In genomic region chr15:25877798-25878197, GRCm38 (mm10) we compare ENCODE assay signal across 12 mouse cellular contexts. TPM values are rescaled to one million over a fixed set of nuclear protein-coding genes. Genes with fewer than 3 reads are reported as not detected.
DNase-seq lines count a peak whose midpoint lies in the region; ATAC-seq and TF ChIP-seq lines count a peak whose summit lies in the region.
"Had no signal": no experiment of that assay in that cellular context is flagged by ENCODE, and none has a peak within 500 bp of the region (broad histone marks: within the 10 kb centered on the region; RNA-seq: fewer than 3 reads in every experiment).

No protein-coding gene starts in this region.

- 31% methylated on average over 7 of the region's 7 CpGs for WGBS in hindbrain, embryonic 11.5 days
- 31% methylated on average over 7 of the region's 7 CpGs for WGBS in hindbrain, embryonic 12.5 days
- WGBS in embryonic facial prominence, embryonic 14.5 days: 45% methylated on average over 7 of the region's 7 CpGs
- 44% methylated on average over 7 of the region's 7 CpGs for WGBS in midbrain, postnatal 0 days

- no peaks in the 10 kb centered on the region for H3K9me3 ChIP-seq in hindbrain, embryonic 11.5 days (ENCODE audit: control insufficient read depth, low read length)
- H3K9me3 ChIP-seq in hindbrain, embryonic 12.5 days (replicated peaks): no peaks in the 10 kb centered on the region
- H3K9me3 ChIP-seq in embryonic facial prominence, embryonic 14.5 days (ENCODE audit: control insufficient read depth, low read length): no peaks in the 10 kb centered on the region
- H3K9me3 ChIP-seq in midbrain, postnatal 0 days (ENCODE audit: low read length): no peaks in the 10 kb centered on the region
- H3K9me3 ChIP-seq: liver, embryonic 15.5 days; megakaryocyte, embryonic 14.5 days had no signal

- H3K27ac ChIP-seq in hindbrain, embryonic 11.5 days (ENCODE audit: low read depth, low read length): no peak overlapping the region
- H3K27ac ChIP-seq in hindbrain, embryonic 12.5 days: no peak overlapping the region
- H3K27ac ChIP-seq in embryonic facial prominence, embryonic 14.5 days (replicated peaks; ENCODE audit: low read depth, low read length): no peak overlapping the region
- no peak overlapping the region for H3K27ac ChIP-seq in midbrain, postnatal 0 days (ENCODE audit: low read depth, low read length)
- H3K27ac ChIP-seq: liver, embryonic 15.5 days had no signal

- no peaks in the 10 kb centered on the region for H3K4me1 ChIP-seq in hindbrain, embryonic 11.5 days (replicated peaks; ENCODE audit: control insufficient read depth, insufficient read depth, low read length)
- H3K4me1 ChIP-seq in hindbrain, embryonic 12.5 days: peaks cover 13% of the 10 kb centered on the region
- peaks cover 2% of the 10 kb centered on the region; the same call in 1 of the 2 replicates for H3K4me1 ChIP-seq in embryonic facial prominence, embryonic 14.5 days (ENCODE audit: control insufficient read depth, insufficient read depth, low read length)
- H3K4me1 ChIP-seq in midbrain, postnatal 0 days (ENCODE audit: insufficient read depth, low read length): no peaks in the 10 kb centered on the region
- H3K4me1 ChIP-seq: liver, embryonic 15.5 days had no signal

- DNase-seq in hindbrain, embryonic 11.5 days (ENCODE audit: low spot score): peak; percentile 45
- peak; percentile 82 for DNase-seq in Muller cell, postnatal 12 days (ENCODE audit: inconsistent ontology term)
- DNase-seq in embryonic facial prominence, embryonic 14.5 days (ENCODE audit: low spot score): peak; percentile 42
- peak; percentile 24 for DNase-seq in midbrain, postnatal 0 days (ENCODE audit: low spot score)
- no peak for DNase-seq in urinary bladder, postnatal 25 days (ENCODE audit: low spot score)
- no peak for DNase-seq in yolk sac, embryonic 10.5 days (ENCODE audit: low spot score)
- DNase-seq in thymus, postnatal 36 days: no peak
- DNase-seq: heart, postnatal 4 days had no signal

- peak; percentile 68; the same call in 1 of the 2 replicates for ATAC-seq in hindbrain, embryonic 11.5 days (ENCODE audit: low FRiP score)
- ATAC-seq in hindbrain, embryonic 12.5 days (ENCODE audit: low FRiP score): no peak
- peak; percentile 16; the same call in 1 of the 2 replicates for ATAC-seq in embryonic facial prominence, embryonic 14.5 days (ENCODE audit: low read depth)
- ATAC-seq in midbrain, postnatal 0 days (ENCODE audit: low FRiP score): peak; percentile 47; the same call in 1 of the 2 replicates
- ATAC-seq: CD4-positive, CD25-positive, alpha-beta regulatory T cell, adult 4 months had no signal

- no peak overlapping the region for H3K9ac ChIP-seq in hindbrain, embryonic 11.5 days (ENCODE audit: low read depth, low read length)
- no peak overlapping the region for H3K9ac ChIP-seq in hindbrain, embryonic 12.5 days
- H3K9ac ChIP-seq in embryonic facial prominence, embryonic 14.5 days (ENCODE audit: low read depth, low read length): no peak overlapping the region
- no peak overlapping the region for H3K9ac ChIP-seq in midbrain, postnatal 0 days (replicated peaks; ENCODE audit: low read length, poor library complexity, severe bottlenecking)
- H3K9ac ChIP-seq: liver, embryonic 15.5 days had no signal

- no peak for TF ChIP-seq CTCF in midbrain, postnatal 0 days (IDR thresholded peaks at IDR 0.05)

- H3K4me3 ChIP-seq in hindbrain, embryonic 11.5 days (ENCODE audit: low read depth, low read length): no peak overlapping the region
- H3K4me3 ChIP-seq in hindbrain, embryonic 12.5 days: no peak overlapping the region
- no peak overlapping the region for H3K4me3 ChIP-seq in embryonic facial prominence, embryonic 14.5 days (ENCODE audit: low read depth, low read length)
- no peak overlapping the region for H3K4me3 ChIP-seq in midbrain, postnatal 0 days (ENCODE audit: low read depth, low read length)
- H3K4me3 ChIP-seq: liver, embryonic 15.5 days; megakaryocyte, embryonic 14.5 days had no signal

- H3K36me3 ChIP-seq in hindbrain, embryonic 11.5 days (ENCODE audit: control insufficient read depth, insufficient read depth, low read length): no peaks in the 10 kb centered on the region
- H3K36me3 ChIP-seq in hindbrain, embryonic 12.5 days: no peaks in the 10 kb centered on the region
- no peaks in the 10 kb centered on the region for H3K36me3 ChIP-seq in embryonic facial prominence, embryonic 14.5 days (ENCODE audit: control insufficient read depth, insufficient read depth, low read length)
- no peaks in the 10 kb centered on the region for H3K36me3 ChIP-seq in midbrain, postnatal 0 days (ENCODE audit: insufficient read depth, low read length)
- H3K36me3 ChIP-seq: liver, embryonic 15.5 days had no signal

- H3K27me3 ChIP-seq in hindbrain, embryonic 11.5 days (ENCODE audit: control insufficient read depth, insufficient read depth, low read length): no peaks in the 10 kb centered on the region
- no peaks in the 10 kb centered on the region for H3K27me3 ChIP-seq in hindbrain, embryonic 12.5 days
- no peaks in the 10 kb centered on the region for H3K27me3 ChIP-seq in embryonic facial prominence, embryonic 14.5 days (replicated peaks; ENCODE audit: control insufficient read depth, insufficient read depth, low read length)
- H3K27me3 ChIP-seq in midbrain, postnatal 0 days (ENCODE audit: insufficient read depth, low read length): no peaks in the 10 kb centered on the region
- H3K27me3 ChIP-seq: liver, embryonic 15.5 days had no signal

- H3K4me2 ChIP-seq in hindbrain, embryonic 11.5 days (replicated peaks; ENCODE audit: low read depth, low read length): no peak overlapping the region
- no peak overlapping the region for H3K4me2 ChIP-seq in hindbrain, embryonic 12.5 days (replicated peaks)
- no peak overlapping the region for H3K4me2 ChIP-seq in embryonic facial prominence, embryonic 14.5 days (ENCODE audit: low read depth, low read length)
- H3K4me2 ChIP-seq in midbrain, postnatal 0 days (ENCODE audit: low read depth, low read length, poor library complexity, severe bottlenecking): no peak overlapping the region
- H3K4me2 ChIP-seq: liver, embryonic 15.5 days had no signal

RNA-seq across cellular contexts. Expression of gene Retreg1, which starts 34.8 kb away (rescaled TPM):
- polyA plus RNA-seq in hindbrain, embryonic 11.5 days (2014; fragmentation: Nextera tagmentation; extraction: Ambion mirVana): 3.5 and 4.6 TPM in 2 replicates
- 4.5 and 4.7 TPM in 2 replicates for polyA plus RNA-seq in hindbrain, embryonic 12.5 days (2016; fragmentation: Nextera tagmentation; extraction: Ambion mirVana)
- 9.8 and 16.5 TPM in 2 replicates for polyA plus RNA-seq in embryonic facial prominence, embryonic 14.5 days (2014; fragmentation: Nextera tagmentation; extraction: Ambion mirVana)
- 29.0 and 44.6 TPM in 2 replicates for total RNA-seq in midbrain, postnatal 0 days (2014; rRNA removed)
- polyA plus RNA-seq in midbrain, postnatal 0 days (2015; fragmentation: Nextera tagmentation; extraction: Ambion mirVana): 21.9 and 28.0 TPM in 2 replicates

Comparison
In these comparisons a context has a peak if more than half of its experiments do, and no peak if none do; other contexts are left out.
1. DNase-seq: peak in hindbrain, embryonic 11.5 days (single experiment), Muller cell, postnatal 12 days (single experiment), embryonic facial prominence, embryonic 14.5 days (single experiment) and midbrain, postnatal 0 days (single experiment); none in urinary bladder, postnatal 25 days (single experiment), yolk sac, embryonic 10.5 days (single experiment) and thymus, postnatal 36 days (0 of 2).